Mouse (Mus musculus) Muller cell, postnatal 12 days (primary cell): Measurements from ENCODE around the gene Gfpt1.
"Not testable (repeated sequence)": the region's sequence is repeated elsewhere in the genome, so short reads cannot be mapped to it uniquely, and the experiment has no call there.

Source experiments
- DNase-seq: peaks from one replicate; pipeline ENCODE4 v3.0.0-alpha.2; 2015; ENCODE audit errors: inconsistent ontology term

Gfpt1 gene

GRCm38 (mm10) chr6:87041431-87041830 lies 1.2 kb upstream of the Gfpt1 start:
- DNase-seq = no peak

DNA sequence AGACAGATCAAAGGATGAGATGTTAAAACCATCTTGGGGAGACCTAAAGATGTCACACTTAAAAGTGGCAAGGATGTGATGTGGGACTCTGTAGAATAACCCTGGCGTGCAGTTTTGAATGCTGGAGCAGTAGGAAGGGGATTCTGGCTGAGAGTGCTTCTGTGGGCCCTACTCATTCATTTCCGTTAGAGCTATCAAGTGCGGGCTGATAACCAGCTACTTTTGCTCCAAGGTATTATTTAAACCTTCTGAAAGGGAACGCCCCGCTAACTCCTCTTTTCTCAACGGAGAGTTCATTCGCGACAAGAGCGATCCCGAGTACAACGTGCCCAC lies 676 bp upstream of the Gfpt1 start:
- DNase-seq = no peak

- no peak for DNase-seq
Observed at GRCm38 (mm10) chr6:87043131-87043516, 478 bp downstream of the Gfpt1 start.

DNA sequence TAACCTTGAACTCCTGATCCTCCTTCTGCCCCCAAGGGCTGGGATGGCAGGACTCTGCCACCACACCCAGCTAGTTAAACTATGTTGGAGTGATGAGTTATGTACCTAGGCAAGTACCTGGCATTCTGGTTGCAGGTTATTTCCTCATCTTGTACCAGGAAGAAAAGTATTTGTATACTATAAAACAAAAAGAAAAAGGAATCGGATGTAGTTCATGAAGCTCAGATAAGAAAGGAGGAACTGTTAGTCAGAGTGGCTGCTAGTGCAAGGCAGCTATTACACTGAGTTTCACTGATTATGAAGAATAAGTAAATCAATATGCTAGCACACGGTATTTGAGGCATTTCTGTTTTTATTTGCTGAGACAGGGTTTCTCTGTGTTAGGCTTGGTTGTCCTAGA lies 2.2 kb downstream of the Gfpt1 start:
- no peak for DNase-seq

DNA sequence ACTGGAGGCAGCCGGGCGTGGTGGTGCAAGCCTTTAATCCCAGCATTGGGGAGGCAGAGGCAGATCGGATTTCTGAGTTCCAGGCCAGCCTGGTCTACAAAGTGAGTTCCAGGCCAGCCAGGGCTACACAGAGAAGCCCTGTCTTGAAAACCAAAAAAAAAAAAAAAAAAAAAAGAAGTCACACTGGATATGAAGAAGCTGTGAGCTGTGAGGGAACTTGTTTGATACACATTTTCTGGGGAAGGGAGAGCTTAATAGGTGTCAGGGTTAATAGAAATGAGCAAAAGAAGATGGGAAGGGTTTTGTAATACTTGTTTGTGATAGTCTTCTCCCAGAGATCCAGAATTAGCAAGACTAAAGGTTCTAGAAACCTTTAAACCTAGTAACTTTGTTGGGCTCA lies 2.9 kb downstream of the Gfpt1 start:
- DNase-seq = no peak

DNA sequence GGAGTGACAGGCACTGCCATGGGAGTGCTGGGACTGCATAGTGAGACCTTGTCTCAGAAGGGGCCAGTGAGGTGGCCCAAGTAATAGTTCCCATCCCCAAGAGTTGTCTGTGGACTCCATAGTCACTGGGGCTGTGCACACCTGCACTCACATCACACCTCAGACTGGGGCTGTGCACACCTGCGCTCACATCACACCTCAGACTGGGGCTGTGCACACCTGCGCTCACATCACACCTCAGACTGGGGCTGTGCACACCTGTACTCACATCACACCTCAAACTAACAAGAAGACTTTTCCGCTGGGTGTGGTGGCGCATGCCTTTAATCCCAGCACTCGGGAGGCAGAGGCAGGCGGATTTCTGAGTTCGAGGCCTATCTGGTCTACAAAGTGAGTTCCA lies 6.1 kb downstream of the Gfpt1 start:
- not testable (repeated sequence) for DNase-seq

- no peak for DNase-seq
Observed at GRCm38 (mm10) chr6:87051886-87052425, 9.3 kb downstream of the Gfpt1 start.

DNA sequence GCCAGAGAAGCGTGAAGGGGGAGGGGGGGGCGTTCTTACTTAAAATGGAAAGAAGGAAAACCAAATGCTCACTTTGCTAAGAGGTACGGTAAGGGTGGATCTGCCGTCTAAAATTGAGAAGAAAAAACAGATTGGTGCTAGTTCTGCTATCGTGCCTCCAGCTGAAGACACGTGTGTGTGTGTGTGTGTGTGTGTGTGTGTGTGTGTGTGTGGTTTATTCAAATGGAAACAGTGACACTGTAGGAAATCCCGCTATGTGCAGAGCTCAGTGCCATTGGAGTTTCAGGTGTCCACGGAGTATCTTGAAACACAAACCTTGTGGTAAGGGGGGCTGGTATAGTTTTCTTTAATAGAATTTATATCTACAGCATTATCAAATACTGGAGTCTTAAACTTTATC lies 11.5 kb downstream of the Gfpt1 start:
- no peak for DNase-seq

DNA sequence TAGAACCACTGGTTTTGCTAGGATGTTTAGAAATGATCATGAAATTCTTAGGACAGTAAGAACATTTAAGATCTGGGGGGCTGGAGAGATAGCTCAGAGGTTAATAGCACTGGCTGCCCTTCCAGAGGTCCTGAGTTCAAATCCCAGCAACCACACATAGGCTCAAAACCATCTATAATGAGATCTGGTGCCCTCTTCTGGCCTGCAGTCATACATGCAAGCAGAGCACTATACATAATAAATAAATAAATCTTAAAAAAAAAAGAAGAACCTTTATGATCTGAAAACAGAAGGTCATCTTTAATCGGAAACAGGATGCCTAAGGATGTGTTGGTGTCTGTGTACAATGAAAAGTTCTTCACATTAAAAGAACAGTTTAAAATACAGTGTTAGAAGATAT lies 17.1 kb downstream of the Gfpt1 start:
- DNase-seq = no peak

GRCm38 (mm10) chr6:87063586-87063985 lies 20.9 kb downstream of the Gfpt1 start:
- DNase-seq = no peak

DNA sequence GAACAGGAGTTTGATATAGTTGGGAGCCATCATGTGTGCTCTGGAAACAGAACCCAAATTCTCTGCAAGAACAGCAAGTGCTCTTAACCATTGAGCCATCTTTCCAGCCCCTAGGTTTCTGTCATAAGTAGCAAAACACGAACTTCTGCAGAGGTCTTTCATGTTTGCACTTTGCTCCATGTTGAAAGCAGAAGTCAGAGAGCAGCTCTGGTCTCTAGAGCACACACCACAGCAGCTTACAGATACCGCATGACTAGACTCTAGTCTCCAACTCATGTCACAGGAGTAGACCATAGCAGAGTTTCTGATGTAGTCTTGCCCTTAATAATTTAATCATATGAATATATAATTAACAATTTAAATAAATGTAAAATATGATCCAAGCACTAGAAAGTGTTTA lies 25.6 kb downstream of the Gfpt1 start:
- no peak for DNase-seq

GRCm38 (mm10) chr6:87069195-87069900 lies 26.7 kb downstream of the Gfpt1 start:
- peak; percentile 3 for DNase-seq

- no peak for DNase-seq
Observed at GRCm38 (mm10) chr6:87070641-87071040, 28.0 kb downstream of the Gfpt1 start.

- DNase-seq = no peak
Observed at GRCm38 (mm10) chr6:87072759-87073158, 30.1 kb downstream of the Gfpt1 start.

GRCm38 (mm10) chr6:87075092-87075685 lies 32.5 kb downstream of the Gfpt1 start:
- peak; percentile 31 for DNase-seq

DNA sequence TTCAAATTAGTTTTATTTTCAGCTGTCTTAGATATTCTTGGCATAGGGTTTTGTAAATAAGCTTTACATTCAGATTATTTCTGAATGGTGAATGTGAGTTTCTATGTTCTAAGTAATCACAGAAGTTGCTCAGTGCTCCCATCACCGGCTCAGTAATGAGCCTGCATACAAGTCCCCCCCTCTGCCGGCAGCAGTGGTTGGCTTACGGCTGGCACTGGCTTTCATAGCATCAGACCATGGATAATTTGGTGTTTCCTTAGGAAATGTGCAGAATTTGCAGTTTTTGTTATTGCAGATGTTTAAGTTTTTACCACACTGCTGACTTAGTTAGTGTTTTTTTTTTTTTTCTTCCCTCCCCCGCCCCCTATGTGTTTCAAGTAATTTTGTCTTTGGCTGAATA lies 36.8 kb downstream of the Gfpt1 start:
- no peak for DNase-seq

- no peak for DNase-seq
Observed at GRCm38 (mm10) chr6:87085026-87085425, 42.4 kb downstream of the Gfpt1 start.

DNA sequence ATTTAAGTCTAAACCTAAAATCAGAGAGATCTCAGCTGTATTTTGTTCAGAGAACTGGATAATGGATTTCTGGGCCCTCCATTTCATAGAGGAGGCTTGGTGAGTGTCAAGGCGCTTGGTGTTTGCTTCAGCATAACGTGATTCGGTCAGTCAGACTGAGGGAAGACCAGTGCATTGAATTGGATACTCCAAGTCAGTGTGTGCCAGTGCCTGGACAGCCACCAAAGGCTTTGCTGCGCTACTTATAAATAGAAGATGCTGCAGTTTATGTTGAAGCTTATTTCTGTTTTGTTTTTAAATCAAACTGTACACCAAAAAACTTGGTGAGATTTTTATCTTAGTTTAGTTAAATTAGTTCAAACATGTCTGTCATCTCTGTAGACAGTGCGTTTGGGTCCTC lies 45.7 kb downstream of the Gfpt1 start:
- no peak for DNase-seq

GRCm38 (mm10) chr6:87090877-87091276 lies 48.2 kb downstream of the Gfpt1 start:
- DNase-seq = no peak

DNA sequence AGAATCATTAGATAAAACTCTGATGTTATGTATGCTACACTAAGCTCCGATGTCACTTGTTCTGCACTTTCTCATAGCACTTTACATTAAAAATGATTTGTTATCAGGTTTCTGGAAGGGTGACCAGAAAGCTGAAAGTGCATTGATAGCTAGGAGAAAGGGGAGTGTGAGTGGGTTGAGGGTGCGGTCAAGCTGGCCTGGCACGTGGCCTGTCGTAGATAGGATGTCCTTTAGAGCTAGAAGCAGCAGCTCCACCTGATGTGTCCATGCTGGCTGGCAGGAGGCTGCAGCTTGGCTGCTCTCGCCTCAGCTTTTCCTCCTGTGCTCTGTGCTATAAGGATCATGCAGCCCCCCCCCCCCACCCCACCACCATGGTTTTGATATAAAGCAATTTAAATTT lies 49.8 kb downstream of the Gfpt1 start:
- DNase-seq = no peak

GRCm38 (mm10) chr6:87093631-87094030 lies 51.0 kb downstream of the Gfpt1 start:
- not testable (repeated sequence) for DNase-seq

DNA sequence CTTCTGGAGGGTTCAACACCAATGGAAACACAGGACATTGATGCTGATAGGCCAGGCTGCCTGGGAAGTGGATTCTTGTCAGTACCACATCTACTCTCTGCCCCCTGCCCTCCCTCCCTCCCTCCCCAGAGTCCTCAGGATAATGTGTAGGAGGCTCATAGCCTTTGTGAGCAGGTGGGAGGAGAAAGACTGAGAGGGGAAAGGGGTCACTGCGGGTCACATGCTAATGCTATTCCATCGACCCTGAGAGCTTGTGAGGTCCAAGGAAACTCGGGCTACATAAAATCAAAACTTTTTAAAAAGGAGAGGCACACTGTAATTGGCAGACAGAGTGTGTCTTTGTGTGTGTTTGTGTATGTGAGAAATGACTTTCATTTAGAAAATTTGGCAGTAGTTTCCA lies 56.6 kb downstream of the Gfpt1 start:
- peak; percentile 20 for DNase-seq

- DNase-seq = peak; percentile 67
Observed at GRCm38 (mm10) chr6:87099671-87100296, 57.1 kb downstream of the Gfpt1 start.
